Comparison of ENCODE assay signal across 8 mouse cellular contexts in the genomic region with DNA sequence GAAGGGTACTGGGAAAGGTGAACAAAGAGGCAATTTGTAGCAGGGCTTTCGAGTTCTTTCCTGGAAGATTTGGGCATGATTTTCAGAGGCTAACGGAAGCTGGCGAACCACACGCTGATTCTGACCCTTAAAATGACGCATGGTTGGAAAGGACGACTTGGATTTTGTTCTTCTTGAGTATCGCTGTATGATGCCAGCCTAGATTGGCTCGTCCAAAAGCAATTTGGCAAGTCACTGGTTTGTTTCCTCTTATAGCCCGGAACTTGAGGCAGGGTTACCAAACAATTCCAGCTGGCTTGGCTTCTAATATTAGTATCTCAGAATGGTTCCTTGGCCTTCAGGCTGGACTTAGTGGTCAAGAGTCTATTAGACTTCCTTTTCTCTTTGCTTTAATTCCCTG.
"Had no signal": no experiment of that assay in that cellular context is flagged by ENCODE, and none has a peak within 500 bp of the region (broad histone marks: within the 10 kb centered on the region; RNA-seq: fewer than 3 reads in every experiment).

No protein-coding gene starts in this region.

- DNase-seq: kidney, postnatal 10 days; kidney, postnatal 4 days; left cerebral cortex, postnatal 4 days; lung, adult 18-20 months; right cerebral cortex, adult 18-20 months; right cerebral cortex, postnatal 25 days; thymus, adult 18-20 months; thymus, postnatal 25 days had no signal
